ENCODE assay signal across 8 mouse cellular contexts in genomic region chrX:23693443-23694400, GRCm38 (mm10). TPM values are rescaled to one million over a fixed set of nuclear protein-coding genes. Genes with fewer than 3 reads are reported as not detected.
DNase-seq lines count a peak whose midpoint lies in the region; ATAC-seq and TF ChIP-seq lines count a peak whose summit lies in the region.

No protein-coding gene starts in this region.

- in situ Hi-C loops in CH12.LX (cut with MboI; ENCODE audit: low pct_ligation_motif_present, low pct_unique_long_range_greater_than_20kb, low sequenced_read_pairs) = no loop called here

- H3K4me3 ChIP-seq in kidney, embryonic 15.5 days (replicated peaks) = peak overlapping the region; percentile 63
- H3K4me3 ChIP-seq in CH12.LX (replicated peaks in 1 of 3; ENCODE audit: low read depth in 2 of 3, low read length in 2 of 3, poor library complexity in 1 of 3) = peak overlapping the region; percentile 53 to 78 (median 64)

- H3K9me3 ChIP-seq in kidney, embryonic 15.5 days (replicated peaks) = no peaks in the 10 kb centered on the region
- H3K9me3 ChIP-seq in CH12.LX (replicated peaks; ENCODE audit: low read length) = no peaks in the 10 kb centered on the region

- ATAC-seq in kidney, embryonic 15.5 days (replicated peaks; ENCODE audit: low FRiP score) = no peak; the same call in 1 of the 2 replicates
- no peak for ATAC-seq in megakaryocyte-erythroid progenitor cell, adult 5-6 weeks (replicated peaks; ENCODE audit: low FRiP score, low TSS enrichment, poor library complexity, severe bottlenecking)

- H3K4me2 ChIP-seq in kidney, embryonic 15.5 days = peak overlapping the region; percentile 61
- peak overlapping the region; percentile 78 for H3K4me2 ChIP-seq in CH12.LX (ENCODE audit: insufficient read depth, low read depth, poor library complexity, severe bottlenecking)

- TF ChIP-seq RAD21 in CH12.LX (IDR thresholded peaks at IDR 0.05; ENCODE audit: low read depth, low read length) = no peak

- intact Hi-C loops in heart, postnatal 10 days (cut with DNase I) = no loop called here

- H3K4me1 ChIP-seq in kidney, embryonic 15.5 days = no peaks in the 10 kb centered on the region
- no peaks in the 10 kb centered on the region for H3K4me1 ChIP-seq in CH12.LX (ENCODE audit: control insufficient read depth in 1 of 2, insufficient read depth in 2 of 2)

- no peak for TF ChIP-seq CTCF in CH12.LX (conservative IDR thresholded peaks at IDR 0.05 in 1 of 2, IDR thresholded peaks at IDR 0.05 in 1 of 2; ENCODE audit: low read depth in 2 of 2, low read length in 2 of 2)

- dilution Hi-C loops in CH12.LX (cut with MboI; ENCODE audit: extremely low pct_ligation_motif_present, extremely low pct_unique_long_range_greater_than_20kb, low sequenced_read_pairs) = no loop called here

- DNase-seq in kidney, adult 18-20 months = no peak
- DNase-seq in CH12.LX (ENCODE audit: extremely low read depth) = no peak
- DNase-seq in c-Kit-positive CD71-positive TER-119-positive erythroid progenitor cells, embryonic 14.5 days (ENCODE audit: low spot score) = peak; percentile 21
- DNase-seq in heart, postnatal 10 days = peak; percentile 3 to 4
- peak; percentile 24 for DNase-seq in lung, postnatal 36 days
- no peak for DNase-seq in layer of hippocampus, postnatal 25 days (ENCODE audit: extremely low spot score in 1 of 2, low spot score in 1 of 2)

- H3K9ac ChIP-seq in kidney, embryonic 15.5 days = peak overlapping the region; percentile 55
- peak overlapping the region; percentile 82 for H3K9ac ChIP-seq in CH12.LX (ENCODE audit: insufficient read depth, low read depth)

- TF ChIP-seq POLR2A in CH12.LX (IDR thresholded peaks at IDR 0.05; ENCODE audit: low read depth, low read length) = no peak

- WGBS in kidney, embryonic 15.5 days = 17% methylated on average over 28 of the region's 28 CpGs

- TF ChIP-seq EP300 in CH12.LX (IDR thresholded peaks at IDR 0.05; ENCODE audit: low read length) = no peak

- H3K79me2 ChIP-seq in CH12.LX (replicated peaks; ENCODE audit: control insufficient read depth, extremely low read depth, insufficient read depth, poor library complexity, severe bottlenecking) = peaks cover 11% of the 10 kb centered on the region

- H3K27me3 ChIP-seq in kidney, embryonic 15.5 days = no peaks in the 10 kb centered on the region
- H3K27me3 ChIP-seq in CH12.LX (replicated peaks) = no peaks in the 10 kb centered on the region

- peak overlapping the region; percentile 86 for H3K27ac ChIP-seq in kidney, embryonic 15.5 days
- peak overlapping the region; percentile 81 for H3K27ac ChIP-seq in CH12.LX (ENCODE audit: insufficient read depth, low read depth)

- no peaks in the 10 kb centered on the region for H3K36me3 ChIP-seq in kidney, embryonic 15.5 days
- no peaks in the 10 kb centered on the region for H3K36me3 ChIP-seq in CH12.LX (replicated peaks in 1 of 2; ENCODE audit: control insufficient read depth in 1 of 2, insufficient read depth in 1 of 2, low read length in 1 of 2)

TF ChIP-seq in CH12.LX, 34 proteins besides CTCF, POLR2A, EP300 and RAD21:
- no peak for TF ChIP-seq TCF12 (IDR thresholded peaks at IDR 0.05; ENCODE audit: low read depth, low read length)
- TF ChIP-seq CHD1 (IDR thresholded peaks at IDR 0.05; ENCODE audit: low read depth, low read length) = 0 out of 2 replicates have a peak, but pooled peaks have one; percentile 24
- TF ChIP-seq HCFC1 (IDR thresholded peaks at IDR 0.05; ENCODE audit: low read depth, low read length) = no peak
- no peak for TF ChIP-seq RCOR1 (conservative IDR thresholded peaks at IDR 0.05; ENCODE audit: low read depth, low read length)
- no peak for TF ChIP-seq MAX (IDR thresholded peaks at IDR 0.05; ENCODE audit: low read length)
- no peak for TF ChIP-seq MYC (IDR thresholded peaks at IDR 0.05; ENCODE audit: low read depth, low read length)
- TF ChIP-seq SIN3A (IDR thresholded peaks at IDR 0.05; ENCODE audit: low read length) = 0 out of 2 replicates have a peak, but pooled peaks have one; percentile 29
- TF ChIP-seq IRF4 (IDR thresholded peaks at IDR 0.05; ENCODE audit: low read depth, low read length) = no peak

RNA-seq across cellular contexts. Expression of gene Wdr44, which starts 0.9 kb away (rescaled TPM):
- polyA plus RNA-seq in kidney, embryonic 15.5 days (2015; fragmentation: Nextera tagmentation; extraction: Ambion mirVana) = 5.6 and 5.7 TPM in 2 replicates
- total RNA-seq in CH12.LX (2012; rRNA removed) (1.5 and 2.0 TPM in 2 replicates), CH12.LX (2014; rRNA removed) (2.2 and 3.0 TPM in 2 replicates)
- 4.3 and 4.7 TPM in 2 replicates for polyA plus RNA-seq in CH12.LX (2012; ENCODE audit: insufficient read length, low read depth)
- total RNA-seq in heart, postnatal 10 days (2021) = 10 to 100 TPM; 11.6 to 11.9 TPM
- total RNA-seq in megakaryocyte-erythroid progenitor cell, adult 5-6 weeks (2014; fragmentation: Nextera tagmentation) = 14.2 and 19.0 TPM in 2 replicates
- total RNA-seq in megakaryocyte-erythroid progenitor cell, adult 5-6 weeks (2017) = 12.1 and 14.8 TPM in 2 replicates
- total RNA-seq in layer of hippocampus, postnatal 25 days (2021) = 10 to 100 TPM; 23.8 to 25.2 TPM

Comparison
In these comparisons a context has a peak if more than half of its experiments do, and no peak if none do; other contexts are left out.
1. DNase-seq: peak in c-Kit-positive CD71-positive TER-119-positive erythroid progenitor cells, embryonic 14.5 days (single experiment), heart, postnatal 10 days (2 of 2) and lung, postnatal 36 days (single experiment); none in kidney, adult 18-20 months (single experiment), CH12.LX (single experiment) and layer of hippocampus, postnatal 25 days (0 of 2).